Mouse (Mus musculus) intestine, embryonic 14.5 days (tissue): Measurements from ENCODE around the gene Tbx2. TPM values are rescaled to one million over a fixed set of nuclear protein-coding genes. Genes with fewer than 3 reads are reported as not detected.

ENCODE experiments used
- ATAC-seq: fragments of 200-750 bp; cut with Nextera tagmentation; replicated peaks from 2 replicates; pipeline ENCODE4 v1.8.0; 2017; ENCODE audit warnings: low read depth, moderate number of reproducible peaks, moderate TSS enrichment, moderate library complexity; ENCODE audit not compliant: low FRiP score, low TSS enrichment
- DNase-seq: peaks from one replicate; pipeline ENCODE4 v3.0.0-alpha.2; 2018; ENCODE audit warnings: low spot score
- H3K27ac ChIP-seq: fragments of 300-500 bp; sonication (generic); 2 replicates; pipeline ENCODE4 v1.5.1; 2014; ENCODE audit warnings: low read depth, mild to moderate bottlenecking, control low read depth
- H3K27me3 ChIP-seq: fragments of 300-500 bp; sonication (generic); replicated peaks from 2 replicates; pipeline ENCODE4 v1.6.1; 2014; ENCODE audit warnings: low read length, control low read depth; ENCODE audit not compliant: control insufficient read depth, insufficient read depth
- H3K36me3 ChIP-seq: fragments of 300-500 bp; sonication (generic); 2 replicates; pipeline ENCODE4 v1.6.1; 2014; ENCODE audit warnings: low read length, control low read depth; ENCODE audit not compliant: control insufficient read depth, insufficient read depth
- H3K4me1 ChIP-seq: fragments of 300-500 bp; sonication (generic); replicated peaks from 2 replicates; pipeline ENCODE4 v1.6.1; 2014; ENCODE audit warnings: low read length, control low read depth, mixed read lengths; ENCODE audit not compliant: control insufficient read depth, insufficient read depth
- H3K4me2 ChIP-seq: fragments of 300-500 bp; sonication (generic); 2 replicates; pipeline ENCODE4 v1.6.1; 2014; ENCODE audit warnings: low read length
- H3K4me3 ChIP-seq: fragments of 300-500 bp; sonication (generic); 2 replicates; pipeline ENCODE4 v1.5.1; 2014; ENCODE audit warnings: low read depth, low read length, control low read depth, mixed read lengths
- H3K9ac ChIP-seq: fragments of 300-500 bp; sonication (generic); 2 replicates; pipeline ENCODE4 v1.6.1; 2014; ENCODE audit warnings: mild to moderate bottlenecking, low read length
- H3K9me3 ChIP-seq: fragments of 300-500 bp; sonication (generic); 2 replicates; pipeline ENCODE4 v1.6.1; 2016; ENCODE audit warnings: low read length, control low read depth; ENCODE audit not compliant: control insufficient read depth
- WGBS: fragments of 180-500 bp; shearing (Covaris S2); extraction: QIAGEN DNeasy Blood & Tissue Kit; methylation state at CpG from one replicate; pipeline ENCODE4 v1.1.7; 2014; 5-methylcytosine and 5-hydroxymethylcytosine counted together
- polyA plus RNA-seq: library from polyadenylated mRNA; unstranded; fragments of >200 nt; fragmentation: Nextera tagmentation; extraction: Ambion mirVana; gene quantifications from 2 replicates; pipeline ENCODE4 v1.2.1, GENCODE M21; 2014

The Tbx2 gene
- polyA plus RNA-seq, 1 experiment from 2014 or later: 7.7 TPM

DNA sequence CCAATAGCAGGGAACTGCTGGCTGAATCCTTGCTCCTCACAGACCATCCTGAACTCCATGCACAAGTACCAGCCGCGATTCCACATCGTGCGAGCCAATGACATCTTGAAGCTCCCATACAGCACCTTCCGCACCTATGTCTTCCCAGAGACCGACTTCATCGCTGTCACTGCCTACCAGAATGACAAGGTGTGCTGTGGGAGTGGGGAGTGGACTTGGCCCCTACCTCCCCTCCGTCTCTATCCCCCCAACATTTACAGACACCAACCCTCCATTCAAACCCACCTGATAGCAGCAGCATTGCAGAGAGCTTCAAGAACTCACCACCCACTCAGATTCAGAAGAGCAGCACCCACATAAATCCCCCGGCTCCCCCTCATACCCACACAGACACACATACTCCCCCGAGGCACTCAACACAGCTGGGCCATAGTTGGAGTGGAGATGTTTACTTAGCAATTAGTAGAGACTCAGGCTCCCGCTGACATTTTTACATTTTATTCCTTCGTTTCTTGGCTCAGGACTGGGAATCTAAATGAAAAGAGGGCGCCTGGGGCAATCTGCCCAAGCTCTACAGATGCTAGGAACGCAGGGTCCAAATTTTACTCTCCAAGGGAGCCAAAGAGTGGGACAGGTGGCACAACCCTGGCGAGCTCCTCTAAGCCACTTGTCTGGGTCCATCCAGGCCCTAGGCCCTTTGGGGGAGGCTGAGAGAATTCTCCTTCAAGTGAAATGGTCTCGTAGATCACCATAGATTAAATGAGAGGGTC lies 3.6 kb downstream of the Tbx2 start:
- Histone ChIP-seq H3K4me3 (peak overlapping the region; percentile 63), H3K9ac (peak overlapping the region; percentile 78), H3K4me2 (peak overlapping the region; percentile 84), H3K27ac (peak overlapping the region; percentile 67), H3K9me3 (no peaks in the 10 kb centered on the region), H3K4me1 (peaks cover 26% of the 10 kb centered on the region), H3K36me3 (no peaks in the 10 kb centered on the region), H3K27me3 (peaks cover 93% of the 10 kb centered on the region)
- WGBS: 33% methylated on average over 16 of the region's 16 CpGs
- DNase-seq (no peak), ATAC-seq (no peak)

DNA sequence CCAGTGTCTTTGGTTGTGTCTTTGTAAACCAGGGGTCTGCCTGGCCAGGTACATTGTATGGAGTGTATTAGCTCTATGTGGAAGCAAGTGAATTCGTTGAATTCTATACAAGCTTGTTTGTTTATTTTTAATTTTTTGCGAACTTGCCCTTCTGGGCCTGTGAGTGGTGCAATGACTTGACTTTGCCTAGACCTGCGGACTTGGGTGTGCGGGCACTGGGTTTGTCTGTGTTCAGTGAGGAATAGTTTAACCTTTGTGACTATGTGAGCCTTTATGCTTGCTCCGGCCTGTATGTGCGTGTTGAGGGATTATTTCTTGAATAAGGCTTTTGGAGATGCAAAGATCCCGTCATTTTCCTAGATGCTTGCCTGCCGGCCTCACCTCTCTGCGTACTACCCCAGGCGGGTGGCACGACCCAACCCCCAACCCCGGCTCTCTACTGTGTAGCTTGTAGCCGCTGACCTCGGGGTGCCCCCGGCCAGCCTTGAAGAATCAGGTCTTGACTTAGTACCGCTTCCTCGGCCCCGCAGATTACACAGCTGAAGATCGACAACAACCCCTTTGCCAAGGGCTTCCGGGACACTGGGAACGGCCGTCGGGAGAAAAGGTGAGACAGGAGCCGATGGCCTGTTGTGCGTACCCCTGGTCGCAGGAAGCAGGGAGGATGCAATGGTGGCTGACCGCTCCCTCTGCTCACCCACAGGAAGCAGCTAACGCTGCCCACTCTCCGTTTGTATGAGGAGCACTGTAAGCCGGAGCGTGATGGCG lies 4.4 kb downstream of the Tbx2 start:
- Histone ChIP-seq H3K9ac (peak overlapping the region; percentile 78), H3K4me1 (peaks cover 28% of the 10 kb centered on the region), H3K4me3 (peak overlapping the region; percentile 63), H3K36me3 (no peaks in the 10 kb centered on the region), H3K9me3 (no peaks in the 10 kb centered on the region), H3K27ac (peak overlapping the region; percentile 67), H3K4me2 (peak overlapping the region; percentile 84), H3K27me3 (peaks cover 93% of the 10 kb centered on the region)
- no peak for ATAC-seq
- WGBS: 15% methylated on average over 32 of the region's 32 CpGs
- no peak for DNase-seq

DNA sequence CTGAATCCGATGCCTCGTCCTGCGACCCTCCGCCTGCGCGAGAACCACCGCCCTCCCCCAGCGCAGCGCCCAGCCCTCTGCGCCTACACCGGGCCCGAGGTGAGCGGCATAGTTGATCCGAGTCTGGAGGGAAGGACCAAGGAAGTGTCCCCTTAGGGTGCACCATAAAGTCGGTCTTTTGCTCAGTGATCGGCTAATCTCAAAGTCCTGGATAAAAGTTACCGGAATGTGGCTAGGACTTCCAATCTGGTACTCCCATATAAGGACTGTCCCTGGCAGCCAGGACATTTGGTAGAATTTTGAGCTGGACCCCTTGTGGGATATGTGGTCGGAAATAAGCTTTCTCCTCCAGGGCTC lies 4.9 kb downstream of the Tbx2 start:
- peaks cover 88% of the 10 kb centered on the region for H3K27me3 ChIP-seq
- H3K4me3 ChIP-seq: peak overlapping the region; percentile 63
- no peaks in the 10 kb centered on the region for H3K36me3 ChIP-seq
- peak overlapping the region; percentile 78 for H3K9ac ChIP-seq
- no peaks in the 10 kb centered on the region for H3K9me3 ChIP-seq
- peak; percentile 72 for DNase-seq
- no peak for ATAC-seq
- peak overlapping the region; percentile 67; the same call in 1 of the 2 replicates for H3K27ac ChIP-seq
- peaks cover 22% of the 10 kb centered on the region for H3K4me1 ChIP-seq
- 14% methylated on average over 18 of the region's 18 CpGs for WGBS
- peak overlapping the region; percentile 84 for H3K4me2 ChIP-seq

DNA sequence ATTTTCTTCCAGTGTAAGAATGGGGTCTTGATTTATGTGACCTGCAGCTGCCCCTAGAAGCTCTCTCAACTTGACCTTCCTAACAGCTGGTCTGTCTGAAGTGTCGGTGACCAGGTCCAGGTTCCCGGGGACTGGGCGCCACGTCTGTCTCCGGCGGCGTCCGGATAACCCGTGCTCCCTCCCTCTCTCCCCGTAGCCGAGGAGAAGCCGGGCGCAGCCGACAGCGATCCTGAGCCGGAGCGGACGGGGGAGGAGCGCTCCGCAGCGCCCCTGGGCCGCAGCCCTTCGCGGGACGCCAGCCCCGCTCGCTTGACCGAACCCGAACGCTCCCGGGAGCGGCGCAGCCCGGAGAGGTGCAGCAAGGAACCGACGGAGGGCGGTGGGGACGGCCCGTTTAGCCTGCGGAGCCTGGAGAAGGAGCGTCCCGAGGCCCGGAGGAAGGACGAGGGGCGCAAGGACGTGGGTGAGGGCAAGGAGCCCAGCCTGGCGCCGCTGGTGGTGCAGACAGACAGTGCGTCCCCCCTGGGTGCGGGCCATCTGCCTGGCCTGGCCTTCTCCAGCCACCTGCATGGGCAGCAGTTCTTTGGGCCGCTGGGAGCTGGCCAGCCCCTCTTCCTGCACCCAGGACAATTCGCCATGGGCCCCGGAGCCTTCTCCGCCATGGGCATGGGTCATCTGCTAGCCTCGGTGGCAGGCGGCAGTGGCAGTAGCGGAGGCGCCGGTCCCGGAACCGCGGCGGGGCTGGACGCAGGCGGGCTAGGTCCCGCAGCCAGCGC lies 5.5 kb downstream of the Tbx2 start:
- Histone ChIP-seq H3K9ac (peak overlapping the region; percentile 78), H3K27ac (peak overlapping the region; percentile 67), H3K4me1 (peaks cover 26% of the 10 kb centered on the region), H3K4me3 (peak overlapping the region; percentile 63), H3K36me3 (no peaks in the 10 kb centered on the region), H3K9me3 (no peaks in the 10 kb centered on the region), H3K4me2 (peak overlapping the region; percentile 84), H3K27me3 (peaks cover 88% of the 10 kb centered on the region)
- no peak for ATAC-seq
- WGBS: 6% methylated on average over 65 of the region's 67 CpGs
- DNase-seq: peak; percentile 77

DNA sequence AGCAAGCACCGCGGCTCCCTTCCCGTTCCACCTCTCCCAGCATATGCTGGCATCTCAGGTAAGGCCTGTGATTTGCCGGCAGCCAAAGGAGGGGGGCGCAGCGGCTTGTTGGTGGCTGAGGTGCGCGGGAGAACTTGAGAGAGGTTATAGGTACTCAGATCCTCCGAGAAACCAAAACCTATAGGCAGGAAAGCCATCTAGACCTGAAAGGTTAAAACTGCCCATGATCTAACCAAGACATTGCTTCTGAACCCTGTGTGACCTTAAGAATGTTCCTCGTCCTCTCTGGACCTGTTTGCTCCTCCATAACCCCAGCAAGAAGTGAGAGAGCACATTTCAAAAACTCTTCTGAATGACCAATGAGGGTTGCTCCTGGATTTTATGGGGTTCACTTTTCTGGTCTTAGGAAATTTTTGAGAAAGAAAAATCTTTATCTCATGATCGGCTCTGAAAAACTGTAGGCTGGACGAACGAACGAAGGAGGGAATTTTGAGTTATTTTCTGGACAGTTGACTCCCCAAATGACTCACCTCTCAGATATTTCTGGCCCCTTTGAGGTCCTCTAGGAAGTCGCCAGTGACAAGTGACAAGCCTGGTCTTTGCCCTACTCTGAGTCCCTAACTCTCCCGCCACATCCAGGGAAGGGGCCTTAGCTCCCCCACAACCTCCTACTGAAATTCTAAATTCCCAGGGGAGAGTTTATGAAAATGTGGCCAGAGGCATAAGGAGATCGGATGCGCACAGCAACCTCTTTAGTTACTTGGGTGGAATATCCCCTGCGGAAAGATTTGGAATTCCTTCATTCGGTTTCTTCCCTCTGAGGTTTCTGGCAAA lies 6.3 kb downstream of the Tbx2 start:
- DNase-seq (no peak), ATAC-seq (no peak)
- Histone ChIP-seq H3K9me3 (no peaks in the 10 kb centered on the region), H3K27me3 (peaks cover 86% of the 10 kb centered on the region), H3K27ac (peak overlapping the region; percentile 67), H3K9ac (peak overlapping the region; percentile 78), H3K4me2 (peak overlapping the region; percentile 84), H3K4me3 (peak overlapping the region; percentile 63), H3K36me3 (no peaks in the 10 kb centered on the region), H3K4me1 (peaks cover 33% of the 10 kb centered on the region)
- WGBS: 30% methylated on average over 20 of the region's 20 CpGs

DNA sequence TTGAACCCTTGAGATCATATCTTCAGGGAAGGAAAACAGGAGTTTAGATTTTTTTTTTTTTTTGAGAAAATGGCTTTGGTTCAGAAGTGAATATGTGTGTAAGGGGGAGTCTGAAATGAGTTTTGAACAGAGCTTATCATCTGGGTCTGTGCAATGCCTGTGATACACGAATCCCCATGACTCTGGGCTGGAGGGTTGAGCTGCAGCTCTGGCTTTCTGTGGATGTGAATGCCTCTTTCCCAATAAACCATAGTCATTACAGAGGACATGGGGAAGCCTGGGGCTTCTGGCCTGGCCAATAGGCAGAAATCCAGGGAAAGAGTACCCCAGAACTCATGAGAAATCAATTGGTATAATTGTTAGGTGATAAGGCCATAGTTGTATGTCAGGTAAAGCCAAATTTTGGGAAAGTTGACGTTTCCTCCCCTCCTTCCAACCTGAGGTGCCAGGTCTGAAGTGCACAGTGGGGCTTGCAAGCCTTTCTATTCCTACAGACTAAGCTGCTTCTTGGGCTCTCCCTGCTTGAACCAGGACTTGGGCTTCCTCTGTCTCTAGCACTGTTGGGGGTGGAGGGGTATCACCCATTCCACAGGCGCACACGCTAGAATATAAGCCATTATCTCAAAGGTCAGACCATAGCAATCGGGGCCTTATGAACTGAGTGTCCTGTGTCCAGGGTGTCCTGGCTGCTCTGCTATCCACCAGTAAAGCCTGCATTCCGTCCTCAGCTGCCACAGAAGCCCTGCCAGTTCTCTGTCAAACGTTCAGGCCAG lies 7.1 kb downstream of the Tbx2 start:
- DNase-seq: peak; percentile 68
- peak overlapping the region; percentile 67; the same call in 1 of the 2 replicates for H3K27ac ChIP-seq
- peaks cover 33% of the 10 kb centered on the region for H3K4me1 ChIP-seq
- H3K9me3 ChIP-seq: no peaks in the 10 kb centered on the region
- no peak for ATAC-seq
- peak overlapping the region; percentile 78 for H3K9ac ChIP-seq
- peak overlapping the region; percentile 63 for H3K4me3 ChIP-seq
- peak overlapping the region; percentile 84 for H3K4me2 ChIP-seq
- 39% methylated on average over 7 of the region's 7 CpGs for WGBS
- no peaks in the 10 kb centered on the region for H3K36me3 ChIP-seq
- H3K27me3 ChIP-seq: peaks cover 78% of the 10 kb centered on the region

DNA sequence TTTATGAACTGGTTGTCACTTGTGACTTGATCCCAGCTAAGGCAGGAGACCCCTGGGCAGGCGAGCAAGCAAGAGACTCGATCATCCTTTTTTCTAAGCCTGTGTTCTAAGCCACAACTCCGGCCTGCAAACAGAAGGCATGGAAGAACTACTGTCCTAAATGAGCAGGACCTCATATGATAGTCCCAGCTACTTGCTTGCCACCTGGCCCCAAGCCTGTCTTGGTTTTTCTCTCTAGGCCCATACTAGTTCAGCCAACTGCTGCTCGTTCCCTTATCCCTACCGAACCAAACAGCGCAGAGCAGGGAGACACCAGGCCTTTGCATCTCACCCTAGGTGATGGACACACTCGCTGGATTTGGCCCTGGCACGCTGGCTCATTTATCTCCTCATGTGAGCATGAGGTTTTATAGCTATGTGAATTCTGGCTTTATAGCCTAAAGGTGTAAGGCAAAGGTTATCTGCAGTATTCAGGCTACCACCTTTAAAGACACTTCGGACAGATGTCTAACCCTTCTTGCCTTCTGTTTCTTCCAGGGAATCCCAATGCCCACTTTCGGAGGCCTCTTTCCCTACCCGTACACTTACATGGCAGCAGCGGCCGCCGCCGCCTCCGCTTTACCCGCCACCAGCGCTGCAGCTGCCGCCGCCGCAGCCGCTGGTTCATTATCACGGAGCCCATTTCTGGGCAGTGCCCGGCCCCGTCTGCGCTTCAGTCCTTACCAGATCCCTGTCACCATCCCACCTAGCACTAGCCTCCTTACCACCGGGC lies 7.9 kb downstream of the Tbx2 start:
- Histone ChIP-seq H3K36me3 (no peaks in the 10 kb centered on the region), H3K9ac (peak overlapping the region; percentile 78), H3K27ac (peak overlapping the region; percentile 67; the same call in 1 of the 2 replicates), H3K4me1 (peaks cover 33% of the 10 kb centered on the region), H3K4me3 (peak overlapping the region; percentile 63), H3K4me2 (peak overlapping the region; percentile 84), H3K9me3 (no peaks in the 10 kb centered on the region), H3K27me3 (peaks cover 76% of the 10 kb centered on the region)
- WGBS: 34% methylated on average over 27 of the region's 27 CpGs
- no peak for ATAC-seq
- DNase-seq: no peak
